Mouse (Mus musculus) lung, postnatal 0 days (tissue): Measurements from ENCODE around the gene Olfr9.

Experiments
- CTCF ChIP-seq: IDR thresholded peaks from 2 replicates; pipeline ENCODE4 v1.5.1; 2016; ENCODE audit warnings: antibody characterized with exemption, mild to moderate bottlenecking
- EP300 ChIP-seq: IDR thresholded peaks from 2 replicates; pipeline ENCODE4 v1.6.1; 2016; ENCODE audit warnings: antibody characterized with exemption, mild to moderate bottlenecking, control low read depth

- TF ChIP-seq CTCF (no peak), EP300 (no peak)
Measured at GRCm38 (mm10) chr10:128950208-128950887, 38.9 kb upstream of the Olfr9 start.
